Mouse (Mus musculus): ENCODE results near the gene Fstl4. TPM values are rescaled to one million over a fixed set of nuclear protein-coding genes. Genes with fewer than 3 reads are reported as not detected.

Fstl4 gene
- polyA plus RNA-seq, 1 experiment = 0.18 TPM

GRCm38 (mm10) chr11:52997421-52997820 is 233.0 kb downstream of the Fstl4 start:
- TF ChIP-seq CTCF (IDR thresholded peaks at IDR 0.05; ENCODE audit: borderline replicate concordance, control insufficient read depth, extremely low read depth, insufficient read depth, low read length, poor library complexity) (no peak), POLR2A (IDR thresholded peaks at IDR 0.05; ENCODE audit: control insufficient read depth, extremely low read depth, insufficient read depth, low read length, poor library complexity) (no peak)
- whole genome bisulfite sequencing = 53% methylated on average over 4 of the region's 4 CpGs

GRCm38 (mm10) chr11:53000226-53000625 is 235.8 kb downstream of the Fstl4 start:
- Histone ChIP-seq H3K27ac (ENCODE audit: control insufficient read depth, insufficient read depth, low read length) (no peak overlapping the region), H3K27me3 (ENCODE audit: control insufficient read depth, insufficient read depth, low read length) (no peaks in the 10 kb centered on the region), H3K36me3 (ENCODE audit: control insufficient read depth, insufficient read depth, low read length) (no peaks in the 10 kb centered on the region), H3K4me3 (ENCODE audit: control insufficient read depth, insufficient read depth, low read length) (no peak overlapping the region), H3K4me1 (replicated peaks; ENCODE audit: control insufficient read depth, insufficient read depth, low read length) (no peaks in the 10 kb centered on the region)
- TF ChIP-seq CTCF (IDR thresholded peaks at IDR 0.05; ENCODE audit: borderline replicate concordance, control insufficient read depth, extremely low read depth, insufficient read depth, low read length, poor library complexity) (no peak), POLR2A (IDR thresholded peaks at IDR 0.05; ENCODE audit: control insufficient read depth, extremely low read depth, insufficient read depth, low read length, poor library complexity) (no peak)
- DNase-seq = no peak
- WGBS = 92% methylated on average over 11 of the region's 11 CpGs

More at GRCm38 (mm10) chr11:52997421-52997820, 233.0 kb downstream of the Fstl4 start:
- no peaks in the 10 kb centered on the region for H3K4me1 ChIP-seq (replicated peaks; ENCODE audit: control insufficient read depth, insufficient read depth, low read length)
- H3K27ac ChIP-seq (ENCODE audit: control insufficient read depth, insufficient read depth, low read length) = no peak overlapping the region
- no peak for DNase-seq
- no peak overlapping the region for H3K4me3 ChIP-seq (ENCODE audit: control insufficient read depth, insufficient read depth, low read length)
- no peaks in the 10 kb centered on the region for H3K36me3 ChIP-seq (ENCODE audit: control insufficient read depth, insufficient read depth, low read length)
- H3K27me3 ChIP-seq (ENCODE audit: control insufficient read depth, insufficient read depth, low read length) = no peaks in the 10 kb centered on the region

GRCm38 (mm10) chr11:53003361-53003760 is 238.9 kb downstream of the Fstl4 start:
- no peaks in the 10 kb centered on the region for H3K4me1 ChIP-seq (replicated peaks; ENCODE audit: control insufficient read depth, insufficient read depth, low read length)
- no peaks in the 10 kb centered on the region for H3K36me3 ChIP-seq (ENCODE audit: control insufficient read depth, insufficient read depth, low read length)
- H3K4me3 ChIP-seq (ENCODE audit: control insufficient read depth, insufficient read depth, low read length) = no peak overlapping the region
- H3K27ac ChIP-seq (ENCODE audit: control insufficient read depth, insufficient read depth, low read length) = no peak overlapping the region
- no peak for DNase-seq
- H3K27me3 ChIP-seq (ENCODE audit: control insufficient read depth, insufficient read depth, low read length) = no peaks in the 10 kb centered on the region
- WGBS = 95% methylated on average over 7 of the region's 7 CpGs
- no peak for TF ChIP-seq CTCF (IDR thresholded peaks at IDR 0.05; ENCODE audit: borderline replicate concordance, control insufficient read depth, extremely low read depth, insufficient read depth, low read length, poor library complexity)
- TF ChIP-seq POLR2A (IDR thresholded peaks at IDR 0.05; ENCODE audit: control insufficient read depth, extremely low read depth, insufficient read depth, low read length, poor library complexity) = no peak

- DNase-seq = no peak
- no peak for TF ChIP-seq CTCF (IDR thresholded peaks at IDR 0.05; ENCODE audit: borderline replicate concordance, control insufficient read depth, extremely low read depth, insufficient read depth, low read length, poor library complexity)
- no peak for TF ChIP-seq POLR2A (IDR thresholded peaks at IDR 0.05; ENCODE audit: control insufficient read depth, extremely low read depth, insufficient read depth, low read length, poor library complexity)
Measured at GRCm38 (mm10) chr11:53003811-53004210, 239.4 kb downstream of the Fstl4 start.

GRCm38 (mm10) chr11:53009597-53009996 is 245.2 kb downstream of the Fstl4 start:
- H3K4me1 ChIP-seq (replicated peaks; ENCODE audit: control insufficient read depth, insufficient read depth, low read length) = no peaks in the 10 kb centered on the region
- TF ChIP-seq POLR2A (IDR thresholded peaks at IDR 0.05; ENCODE audit: control insufficient read depth, extremely low read depth, insufficient read depth, low read length, poor library complexity) = no peak
- no peak for TF ChIP-seq CTCF (IDR thresholded peaks at IDR 0.05; ENCODE audit: borderline replicate concordance, control insufficient read depth, extremely low read depth, insufficient read depth, low read length, poor library complexity)
- 89% methylated on average over 7 of the region's 7 CpGs for WGBS

More at GRCm38 (mm10) chr11:53003811-53004210, 239.4 kb downstream of the Fstl4 start:
- Histone ChIP-seq H3K27ac (ENCODE audit: control insufficient read depth, insufficient read depth, low read length) (no peak overlapping the region), H3K36me3 (ENCODE audit: control insufficient read depth, insufficient read depth, low read length) (no peaks in the 10 kb centered on the region), H3K27me3 (ENCODE audit: control insufficient read depth, insufficient read depth, low read length) (no peaks in the 10 kb centered on the region), H3K4me3 (ENCODE audit: control insufficient read depth, insufficient read depth, low read length) (no peak overlapping the region), H3K4me1 (replicated peaks; ENCODE audit: control insufficient read depth, insufficient read depth, low read length) (no peaks in the 10 kb centered on the region)
- WGBS = 92% methylated on average over 9 of the region's 9 CpGs

GRCm38 (mm10) chr11:53011996-53012505 is 247.6 kb downstream of the Fstl4 start:
- Histone ChIP-seq H3K27ac (ENCODE audit: control insufficient read depth, insufficient read depth, low read length) (no peak overlapping the region), H3K27me3 (ENCODE audit: control insufficient read depth, insufficient read depth, low read length) (no peaks in the 10 kb centered on the region), H3K4me3 (ENCODE audit: control insufficient read depth, insufficient read depth, low read length) (no peak overlapping the region), H3K4me1 (replicated peaks; ENCODE audit: control insufficient read depth, insufficient read depth, low read length) (no peaks in the 10 kb centered on the region), H3K36me3 (ENCODE audit: control insufficient read depth, insufficient read depth, low read length) (no peaks in the 10 kb centered on the region)
- WGBS = 92% methylated on average over 6 of the region's 6 CpGs
- DNase-seq = no peak
- no peak for TF ChIP-seq POLR2A (IDR thresholded peaks at IDR 0.05; ENCODE audit: control insufficient read depth, extremely low read depth, insufficient read depth, low read length, poor library complexity)
- TF ChIP-seq CTCF (IDR thresholded peaks at IDR 0.05; ENCODE audit: borderline replicate concordance, control insufficient read depth, extremely low read depth, insufficient read depth, low read length, poor library complexity) = no peak

More at GRCm38 (mm10) chr11:53009597-53009996, 245.2 kb downstream of the Fstl4 start:
- H3K36me3 ChIP-seq (ENCODE audit: control insufficient read depth, insufficient read depth, low read length) = no peaks in the 10 kb centered on the region
- no peaks in the 10 kb centered on the region for H3K27me3 ChIP-seq (ENCODE audit: control insufficient read depth, insufficient read depth, low read length)
- H3K27ac ChIP-seq (ENCODE audit: control insufficient read depth, insufficient read depth, low read length) = no peak overlapping the region
- H3K4me3 ChIP-seq (ENCODE audit: control insufficient read depth, insufficient read depth, low read length) = no peak overlapping the region
- DNase-seq = no peak

GRCm38 (mm10) chr11:53013906-53014305 is 249.5 kb downstream of the Fstl4 start:
- Histone ChIP-seq H3K36me3 (ENCODE audit: control insufficient read depth, insufficient read depth, low read length) (no peaks in the 10 kb centered on the region), H3K4me1 (replicated peaks; ENCODE audit: control insufficient read depth, insufficient read depth, low read length) (no peaks in the 10 kb centered on the region), H3K4me3 (ENCODE audit: control insufficient read depth, insufficient read depth, low read length) (no peak overlapping the region), H3K27ac (ENCODE audit: control insufficient read depth, insufficient read depth, low read length) (no peak overlapping the region), H3K27me3 (ENCODE audit: control insufficient read depth, insufficient read depth, low read length) (no peaks in the 10 kb centered on the region)
- DNase-seq = no peak
- 91% methylated on average over 5 of the region's 5 CpGs for WGBS
- TF ChIP-seq POLR2A (IDR thresholded peaks at IDR 0.05; ENCODE audit: control insufficient read depth, extremely low read depth, insufficient read depth, low read length, poor library complexity) = no peak

Measured in thymus, adult 2 months (tissue).